ENCODE assay signal across 18 mouse cellular contexts in the genomic region with DNA sequence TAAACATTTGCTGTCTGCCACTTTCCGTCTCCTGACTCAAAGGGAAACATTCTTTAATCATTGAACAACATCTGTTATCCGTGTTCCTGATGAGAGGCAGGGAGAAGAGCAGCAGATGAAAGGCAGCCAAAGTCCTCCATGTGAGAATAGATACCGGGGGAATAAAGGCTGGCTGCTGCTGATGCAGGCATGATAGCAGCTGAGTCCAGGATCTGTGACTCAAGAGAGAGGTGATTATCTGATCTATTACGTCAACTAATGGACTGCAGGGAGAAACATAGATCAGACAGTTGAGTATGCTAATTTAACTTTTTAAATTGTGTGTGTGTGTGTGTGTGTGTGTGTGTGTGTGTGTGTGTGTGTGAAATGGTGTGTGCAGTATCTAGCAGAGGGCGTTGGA.
DNase-seq lines count a peak whose midpoint lies in the region; ATAC-seq and TF ChIP-seq lines count a peak whose summit lies in the region.
"Had no signal": no experiment of that assay in that cellular context is flagged by ENCODE, and none has a peak within 500 bp of the region (broad histone marks: within the 10 kb centered on the region; RNA-seq: fewer than 3 reads in every experiment).

No protein-coding gene starts in this region.

- H3K27me3 ChIP-seq in forebrain, embryonic 11.5 days (ENCODE audit: control insufficient read depth, insufficient read depth, low read length), result no peaks in the 10 kb centered on the region
- H3K27me3 ChIP-seq in forebrain, embryonic 16.5 days (replicated peaks; ENCODE audit: control insufficient read depth, insufficient read depth, low read length), result no peaks in the 10 kb centered on the region
- H3K27me3 ChIP-seq in hindbrain, embryonic 16.5 days (replicated peaks; ENCODE audit: control insufficient read depth, insufficient read depth, low read length), result no peaks in the 10 kb centered on the region
- no peaks in the 10 kb centered on the region for H3K27me3 ChIP-seq in midbrain, postnatal 0 days (ENCODE audit: insufficient read depth, low read length)

- ATAC-seq in forebrain, embryonic 11.5 days (replicated peaks; ENCODE audit: low FRiP score), result peak; percentile 46
- no peak for ATAC-seq in forebrain, embryonic 16.5 days
- ATAC-seq in hindbrain, embryonic 16.5 days, result peak; percentile 24; the same call in 1 of the 2 replicates
- no peak for ATAC-seq in midbrain, postnatal 0 days (ENCODE audit: low FRiP score)

- no peak overlapping the region for H3K4me3 ChIP-seq in forebrain, embryonic 11.5 days (ENCODE audit: low read depth, low read length)
- H3K4me3 ChIP-seq in forebrain, embryonic 16.5 days (replicated peaks; ENCODE audit: low read length), result no peak overlapping the region
- no peak overlapping the region for H3K4me3 ChIP-seq in hindbrain, embryonic 16.5 days (ENCODE audit: low read length)
- no peak overlapping the region for H3K4me3 ChIP-seq in midbrain, postnatal 0 days (ENCODE audit: low read depth, low read length)
- H3K4me3 ChIP-seq: heart, embryonic 10.5 days had no signal

- no peaks in the 10 kb centered on the region for H3K36me3 ChIP-seq in forebrain, embryonic 11.5 days (ENCODE audit: control insufficient read depth, insufficient read depth, low read length)
- H3K36me3 ChIP-seq in forebrain, embryonic 16.5 days (ENCODE audit: control insufficient read depth, insufficient read depth), result no peaks in the 10 kb centered on the region
- no peaks in the 10 kb centered on the region for H3K36me3 ChIP-seq in hindbrain, embryonic 16.5 days (ENCODE audit: control insufficient read depth, insufficient read depth, low read length)
- no peaks in the 10 kb centered on the region for H3K36me3 ChIP-seq in midbrain, postnatal 0 days (ENCODE audit: insufficient read depth, low read length)
- H3K36me3 ChIP-seq: G1E; heart, embryonic 10.5 days had no signal

- no peak for DNase-seq in forebrain, embryonic 11.5 days (ENCODE audit: low spot score)
- DNase-seq in brain, adult 2 months (ENCODE audit: low read depth, low spot score), result peak; percentile 5
- DNase-seq in midbrain, postnatal 0 days (ENCODE audit: low spot score), result peak; percentile 23
- DNase-seq in kidney, adult 18-20 months, result no peak
- DNase-seq in urinary bladder, adult 2 months (ENCODE audit: low spot score), result no peak
- DNase-seq: adrenal gland, postnatal 14 days; cerebellum, adult 11-12 months; cerebellum, postnatal 25 days; kidney, adult 2 months; kidney, postnatal 36 days; lung, adult 2 months; lung, postnatal 36 days had no signal

- no peaks in the 10 kb centered on the region for H3K4me1 ChIP-seq in forebrain, embryonic 11.5 days (replicated peaks; ENCODE audit: control insufficient read depth, insufficient read depth, low read length)
- no peaks in the 10 kb centered on the region for H3K4me1 ChIP-seq in forebrain, embryonic 16.5 days (replicated peaks; ENCODE audit: control insufficient read depth, insufficient read depth, low read length)
- H3K4me1 ChIP-seq in hindbrain, embryonic 16.5 days (ENCODE audit: control insufficient read depth, insufficient read depth, low read depth, low read length), result no peaks in the 10 kb centered on the region
- H3K4me1 ChIP-seq in midbrain, postnatal 0 days (ENCODE audit: insufficient read depth, low read length), result no peaks in the 10 kb centered on the region
- H3K4me1 ChIP-seq: heart, embryonic 10.5 days had no signal

- H3K9me3 ChIP-seq in forebrain, embryonic 11.5 days (ENCODE audit: control insufficient read depth, low read length), result no peaks in the 10 kb centered on the region
- H3K9me3 ChIP-seq in forebrain, embryonic 16.5 days (ENCODE audit: control insufficient read depth, low read length), result no peaks in the 10 kb centered on the region
- no peaks in the 10 kb centered on the region for H3K9me3 ChIP-seq in hindbrain, embryonic 16.5 days (ENCODE audit: control insufficient read depth, low read length)
- H3K9me3 ChIP-seq in midbrain, postnatal 0 days (ENCODE audit: low read length), result no peaks in the 10 kb centered on the region
- H3K9me3 ChIP-seq: heart, embryonic 10.5 days had no signal

- H3K27ac ChIP-seq in forebrain, embryonic 11.5 days (ENCODE audit: low read depth, low read length), result no peak overlapping the region
- no peak overlapping the region for H3K27ac ChIP-seq in forebrain, embryonic 16.5 days (ENCODE audit: low read length)
- no peak overlapping the region for H3K27ac ChIP-seq in hindbrain, embryonic 16.5 days (ENCODE audit: low read depth, low read length)
- no peak overlapping the region for H3K27ac ChIP-seq in midbrain, postnatal 0 days (ENCODE audit: low read depth, low read length)
- H3K27ac ChIP-seq: heart, embryonic 10.5 days; stomach, postnatal 0 days had no signal

- TF ChIP-seq CTCF in midbrain, postnatal 0 days (IDR thresholded peaks at IDR 0.05), result no peak

- no peak overlapping the region for H3K4me2 ChIP-seq in forebrain, embryonic 11.5 days (ENCODE audit: low read depth, low read length, severe bottlenecking)
- no peak overlapping the region for H3K4me2 ChIP-seq in forebrain, embryonic 16.5 days (ENCODE audit: low read length)
- no peak overlapping the region for H3K4me2 ChIP-seq in hindbrain, embryonic 16.5 days (ENCODE audit: low read length)
- no peak overlapping the region for H3K4me2 ChIP-seq in midbrain, postnatal 0 days (ENCODE audit: low read depth, low read length, poor library complexity, severe bottlenecking)
- H3K4me2 ChIP-seq: liver, embryonic 11.5 days had no signal

- H3K9ac ChIP-seq in forebrain, embryonic 11.5 days (ENCODE audit: low read length), result no peak overlapping the region
- H3K9ac ChIP-seq in forebrain, embryonic 16.5 days (replicated peaks; ENCODE audit: low read depth, low read length), result no peak overlapping the region
- H3K9ac ChIP-seq in hindbrain, embryonic 16.5 days (ENCODE audit: low read depth, low read length), result no peak overlapping the region
- H3K9ac ChIP-seq in midbrain, postnatal 0 days (replicated peaks; ENCODE audit: low read length, poor library complexity, severe bottlenecking), result no peak overlapping the region

- WGBS in forebrain, embryonic 11.5 days, result 78% methylated on average over 5 of the region's 5 CpGs
- WGBS in forebrain, embryonic 16.5 days, result 66% methylated on average over 5 of the region's 5 CpGs
- 48% methylated on average over 5 of the region's 5 CpGs for WGBS in hindbrain, embryonic 16.5 days
- 59% methylated on average over 5 of the region's 5 CpGs for WGBS in midbrain, postnatal 0 days

Comparison
In these comparisons a context has a peak if more than half of its experiments do, and no peak if none do; other contexts are left out.
1. ATAC-seq: peak in forebrain, embryonic 11.5 days (single experiment) and hindbrain, embryonic 16.5 days (single experiment); none in forebrain, embryonic 16.5 days (single experiment) and midbrain, postnatal 0 days (single experiment).
2. DNase-seq: peak in brain, adult 2 months (single experiment) and midbrain, postnatal 0 days (single experiment); none in forebrain, embryonic 11.5 days (single experiment), kidney, adult 18-20 months (single experiment) and urinary bladder, adult 2 months (single experiment).